Mouse (Mus musculus): ENCODE data around the gene Mrps11. TPM values are rescaled to one million over a fixed set of nuclear protein-coding genes. Genes with fewer than 3 reads are reported as not detected.

Gene Mrps11
- polyA plus RNA-seq, 1 experiment from 2014 or later: 32.1 TPM

DNA sequence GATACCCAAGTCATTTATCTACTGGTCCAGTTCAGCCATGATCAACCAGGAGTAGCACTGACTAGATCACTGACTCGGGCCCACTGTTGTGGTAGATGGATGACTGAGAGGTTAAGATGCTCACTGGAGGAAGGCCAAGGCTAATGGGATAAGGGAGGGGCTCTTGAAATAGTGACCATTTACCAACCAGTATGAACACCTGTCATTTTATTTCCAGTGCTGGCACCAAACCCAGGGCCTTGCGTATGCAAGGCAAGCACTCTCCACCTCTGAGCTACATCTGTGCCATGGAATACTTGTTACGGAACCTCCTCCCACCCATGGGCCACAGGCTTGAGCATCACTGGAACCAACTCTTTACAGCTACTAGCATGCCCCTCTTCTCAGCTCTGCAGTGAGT lies 19.1 kb upstream of the Mrps11 start:
- ATAC-seq (ENCODE audit: low read depth): no peak

DNA sequence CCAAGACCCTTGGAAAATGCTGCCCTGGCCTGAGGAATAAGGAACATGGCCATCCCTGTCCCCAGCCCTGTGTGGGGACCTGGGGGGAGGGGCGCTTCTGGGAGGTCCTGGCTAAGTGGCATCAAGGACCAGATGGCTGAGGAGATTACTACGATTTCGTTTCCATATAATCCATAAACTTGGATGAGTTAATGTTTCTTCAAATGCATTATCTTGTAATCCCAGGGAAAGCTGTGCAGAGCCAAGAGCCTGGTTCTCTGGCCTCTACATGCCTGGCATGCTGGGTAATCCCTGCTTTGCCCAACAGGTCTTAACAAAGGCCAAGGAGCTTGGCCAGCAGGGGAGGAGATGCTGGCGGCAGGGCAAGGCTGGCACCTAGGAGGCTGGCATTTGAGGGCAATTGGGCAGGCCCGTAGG lies 17.7 kb upstream of the Mrps11 start:
- WGBS (ENCODE audit: insufficient replicate concordance): 49% methylated on average over 5 of the region's 5 CpGs
- H3K27me3 ChIP-seq (ENCODE audit: control insufficient read depth, insufficient read depth, low read depth, low read length): no peaks in the 10 kb centered on the region
- H3K4me3 ChIP-seq (ENCODE audit: low read depth, low read length): no peak overlapping the region
- H3K9me3 ChIP-seq (replicated peaks; ENCODE audit: control insufficient read depth, low read length): no peaks in the 10 kb centered on the region
- H3K4me2 ChIP-seq (ENCODE audit: low read depth, low read length): no peak overlapping the region
- no peaks in the 10 kb centered on the region for H3K4me1 ChIP-seq (ENCODE audit: control insufficient read depth, low read depth, low read length)
- no peaks in the 10 kb centered on the region for H3K36me3 ChIP-seq (ENCODE audit: control insufficient read depth, insufficient read depth)
- no peak overlapping the region for H3K9ac ChIP-seq (ENCODE audit: low read depth, low read length)
- H3K27ac ChIP-seq (ENCODE audit: low read length): no peak overlapping the region
- no peak for ATAC-seq (ENCODE audit: low read depth)

More for the DNA sequence above, 19.1 kb upstream of the Mrps11 start:
- H3K9me3 ChIP-seq (replicated peaks; ENCODE audit: control insufficient read depth, low read length): no peaks in the 10 kb centered on the region
- H3K27ac ChIP-seq (ENCODE audit: low read length): no peak overlapping the region
- no peaks in the 10 kb centered on the region for H3K36me3 ChIP-seq (ENCODE audit: control insufficient read depth, insufficient read depth)
- H3K27me3 ChIP-seq (ENCODE audit: control insufficient read depth, insufficient read depth, low read depth, low read length): no peaks in the 10 kb centered on the region
- 66% methylated on average over 3 of the region's 3 CpGs for WGBS (ENCODE audit: insufficient replicate concordance)
- H3K4me1 ChIP-seq (ENCODE audit: control insufficient read depth, low read depth, low read length): no peaks in the 10 kb centered on the region
- H3K4me3 ChIP-seq (ENCODE audit: low read depth, low read length): no peak overlapping the region
- no peak overlapping the region for H3K4me2 ChIP-seq (ENCODE audit: low read depth, low read length)
- no peak overlapping the region for H3K9ac ChIP-seq (ENCODE audit: low read depth, low read length)

DNA sequence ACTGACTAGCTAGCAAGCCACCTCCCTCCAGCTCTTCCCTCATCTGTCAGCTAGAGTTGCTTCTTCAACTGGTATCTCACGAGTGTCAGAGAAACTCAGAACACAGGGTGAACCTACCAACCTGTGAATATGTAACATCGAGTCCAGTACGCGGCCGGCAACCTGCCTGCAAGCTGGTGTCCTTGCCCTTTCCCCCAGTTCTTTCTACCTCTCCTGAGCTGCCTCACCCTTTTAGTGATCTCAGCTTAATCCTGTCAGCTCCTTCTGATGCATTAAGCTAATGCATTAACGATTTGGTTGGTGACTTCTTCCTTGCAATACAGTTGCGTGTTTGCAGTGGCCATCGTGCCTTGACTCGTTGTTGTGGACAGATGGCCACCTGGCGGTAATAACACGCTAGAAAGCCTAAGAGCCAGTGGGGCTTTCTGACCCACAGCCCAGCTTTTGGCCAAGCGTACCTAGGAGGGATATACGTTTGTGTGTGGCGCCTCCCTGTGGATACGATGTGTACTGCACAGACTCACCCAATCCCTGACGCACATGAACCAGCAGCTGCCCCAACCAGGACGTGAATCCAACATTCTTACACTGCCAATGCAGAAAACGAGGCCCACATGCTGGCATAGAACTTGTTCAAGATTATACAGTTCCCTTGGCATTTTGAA lies 16.8 kb upstream of the Mrps11 start:
- no peak for ATAC-seq (ENCODE audit: low read depth)
- 19% methylated on average over 18 of the region's 18 CpGs for WGBS (ENCODE audit: insufficient replicate concordance)
- no peak overlapping the region for H3K9ac ChIP-seq (ENCODE audit: low read depth, low read length)
- no peaks in the 10 kb centered on the region for H3K36me3 ChIP-seq (ENCODE audit: control insufficient read depth, insufficient read depth)
- H3K9me3 ChIP-seq (replicated peaks; ENCODE audit: control insufficient read depth, low read length): no peaks in the 10 kb centered on the region
- no peaks in the 10 kb centered on the region for H3K4me1 ChIP-seq (ENCODE audit: control insufficient read depth, low read depth, low read length)
- H3K27me3 ChIP-seq (ENCODE audit: control insufficient read depth, insufficient read depth, low read depth, low read length): no peaks in the 10 kb centered on the region
- H3K27ac ChIP-seq (ENCODE audit: low read length): no peak overlapping the region
- no peak overlapping the region for H3K4me3 ChIP-seq (ENCODE audit: low read depth, low read length)
- H3K4me2 ChIP-seq (ENCODE audit: low read depth, low read length): no peak overlapping the region

DNA sequence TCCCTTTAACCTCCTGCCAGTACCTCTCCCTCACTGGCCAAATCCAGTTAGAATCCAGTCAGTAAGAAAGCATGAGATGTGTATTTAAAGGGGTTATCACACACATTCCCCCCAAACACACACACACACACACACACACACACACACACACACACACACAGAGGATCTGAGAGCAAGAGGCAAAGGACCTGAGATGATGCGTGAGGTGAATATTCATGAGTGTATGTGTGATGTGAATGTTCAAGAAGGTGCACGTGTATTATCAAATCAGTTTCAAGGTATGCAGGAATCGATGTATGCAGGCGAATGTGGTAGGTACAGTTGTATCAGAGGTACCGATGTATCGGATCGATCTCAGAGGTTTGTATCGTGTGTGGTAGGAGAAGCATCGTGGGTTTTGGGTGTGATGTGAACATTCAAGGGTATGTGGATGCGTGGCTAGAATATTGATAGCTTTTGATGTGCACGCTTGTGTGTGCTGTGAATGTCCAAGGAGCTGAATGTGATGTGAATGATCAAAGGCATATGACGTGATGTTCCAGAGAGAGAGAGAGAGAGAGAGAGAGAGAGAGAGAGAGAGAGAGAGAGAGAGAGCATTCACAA lies 14.9 kb upstream of the Mrps11 start:
- ATAC-seq (ENCODE audit: low read depth): no peak
- Histone ChIP-seq H3K36me3 (ENCODE audit: control insufficient read depth, insufficient read depth) (no peaks in the 10 kb centered on the region), H3K4me3 (ENCODE audit: low read depth, low read length) (no peak overlapping the region), H3K4me1 (ENCODE audit: control insufficient read depth, low read depth, low read length) (no peaks in the 10 kb centered on the region), H3K27me3 (ENCODE audit: control insufficient read depth, insufficient read depth, low read depth, low read length) (no peaks in the 10 kb centered on the region), H3K9ac (ENCODE audit: low read depth, low read length) (no peak overlapping the region), H3K4me2 (ENCODE audit: low read depth, low read length) (no peak overlapping the region), H3K27ac (ENCODE audit: low read length) (no peak overlapping the region), H3K9me3 (replicated peaks; ENCODE audit: control insufficient read depth, low read length) (no peaks in the 10 kb centered on the region)
- WGBS (ENCODE audit: insufficient replicate concordance): 76% methylated on average over 12 of the region's 12 CpGs

DNA sequence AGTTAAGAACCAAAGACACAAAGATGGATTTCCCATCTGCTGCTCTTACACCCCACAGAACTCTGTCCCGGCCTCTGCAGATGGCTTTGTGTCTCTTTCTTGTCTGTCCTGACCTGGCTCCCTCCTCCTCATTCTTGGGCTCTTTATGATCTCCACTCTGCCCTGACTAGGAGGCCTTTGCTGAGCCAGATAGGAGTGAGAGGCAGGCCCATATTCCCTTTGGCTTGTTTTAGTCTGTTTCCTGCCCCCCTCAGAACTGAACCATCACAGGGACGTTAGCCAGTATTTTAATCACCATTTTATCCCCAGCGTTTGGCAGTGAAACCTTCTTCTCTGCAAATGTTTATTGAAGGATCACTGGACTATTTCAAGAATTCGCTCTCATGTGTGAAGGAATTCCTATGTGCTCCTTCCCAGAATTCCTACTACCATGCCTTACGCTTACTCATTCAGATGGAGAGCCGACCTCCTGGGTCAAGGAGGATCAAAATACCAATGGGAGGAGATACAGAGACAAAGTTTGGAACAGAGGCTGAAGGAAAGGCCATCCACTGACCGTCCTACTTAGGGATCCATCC lies 13.8 kb upstream of the Mrps11 start:
- ATAC-seq (ENCODE audit: low read depth): no peak
- H3K4me2 ChIP-seq (ENCODE audit: low read depth, low read length): no peak overlapping the region
- H3K27ac ChIP-seq (ENCODE audit: low read length): no peak overlapping the region
- H3K9ac ChIP-seq (ENCODE audit: low read depth, low read length): no peak overlapping the region
- peaks cover 8% of the 10 kb centered on the region; the same call in 1 of the 2 replicates for H3K36me3 ChIP-seq (ENCODE audit: control insufficient read depth, insufficient read depth)
- no peaks in the 10 kb centered on the region for H3K9me3 ChIP-seq (replicated peaks; ENCODE audit: control insufficient read depth, low read length)
- 52% methylated on average over 7 of the region's 7 CpGs for WGBS (ENCODE audit: insufficient replicate concordance)
- no peaks in the 10 kb centered on the region for H3K27me3 ChIP-seq (ENCODE audit: control insufficient read depth, insufficient read depth, low read depth, low read length)
- no peaks in the 10 kb centered on the region for H3K4me1 ChIP-seq (ENCODE audit: control insufficient read depth, low read depth, low read length)
- H3K4me3 ChIP-seq (ENCODE audit: low read depth, low read length): no peak overlapping the region

DNA sequence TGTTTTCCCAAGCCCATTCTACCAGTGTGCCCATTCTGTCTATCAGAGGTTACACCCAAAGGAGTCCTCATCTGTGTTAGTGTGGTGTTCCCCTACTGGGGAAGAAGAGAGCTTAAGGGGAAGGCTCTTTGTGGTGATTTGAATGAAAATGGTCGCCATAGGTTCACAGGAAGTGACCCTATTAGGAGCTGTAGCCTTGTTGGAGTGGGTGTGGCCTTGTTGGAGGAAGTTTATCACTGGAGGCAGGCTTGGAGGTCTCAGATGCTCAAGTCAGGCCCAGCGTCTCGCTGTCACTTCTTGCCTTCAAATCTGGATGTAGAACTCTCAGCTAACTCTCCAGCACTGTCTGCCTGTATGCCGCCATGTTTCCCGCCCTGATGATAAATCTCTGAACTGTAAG lies 12.0 kb upstream of the Mrps11 start:
- no peak for ATAC-seq (ENCODE audit: low read depth)
- H3K36me3 ChIP-seq (ENCODE audit: control insufficient read depth, insufficient read depth): peaks cover 15% of the 10 kb centered on the region
- H3K9me3 ChIP-seq (replicated peaks; ENCODE audit: control insufficient read depth, low read length): no peaks in the 10 kb centered on the region
- H3K9ac ChIP-seq (ENCODE audit: low read depth, low read length): no peak overlapping the region
- no peak overlapping the region for H3K4me3 ChIP-seq (ENCODE audit: low read depth, low read length)
- 65% methylated on average over 5 of the region's 5 CpGs for WGBS (ENCODE audit: insufficient replicate concordance)
- no peaks in the 10 kb centered on the region for H3K4me1 ChIP-seq (ENCODE audit: control insufficient read depth, low read depth, low read length)
- H3K4me2 ChIP-seq (ENCODE audit: low read depth, low read length): no peak overlapping the region
- no peaks in the 10 kb centered on the region for H3K27me3 ChIP-seq (ENCODE audit: control insufficient read depth, insufficient read depth, low read depth, low read length)
- no peak overlapping the region for H3K27ac ChIP-seq (ENCODE audit: low read length)

DNA sequence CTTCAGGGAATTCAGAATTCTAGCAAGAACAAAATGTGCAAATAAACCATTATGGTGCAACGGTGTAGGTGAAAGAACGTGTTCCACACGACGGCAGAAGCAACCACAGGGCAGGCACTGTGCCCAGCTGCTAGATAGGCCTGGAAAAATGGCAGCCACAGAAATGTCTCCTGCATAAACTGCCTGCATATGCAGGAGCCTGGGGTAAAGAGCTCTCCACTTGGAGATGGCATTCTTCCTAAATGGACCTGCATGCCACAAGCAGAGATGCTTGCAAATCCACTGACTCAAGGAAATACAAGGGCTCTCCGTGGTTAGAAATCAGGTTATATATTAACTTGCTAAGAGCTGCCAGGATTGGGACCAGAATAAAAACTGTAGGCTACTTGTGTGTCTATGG lies 4.2 kb upstream of the Mrps11 start:
- Histone ChIP-seq H3K9me3 (replicated peaks; ENCODE audit: control insufficient read depth, low read length) (no peaks in the 10 kb centered on the region), H3K9ac (ENCODE audit: low read depth, low read length) (no peak overlapping the region), H3K4me1 (ENCODE audit: control insufficient read depth, low read depth, low read length) (peaks cover 8% of the 10 kb centered on the region), H3K36me3 (ENCODE audit: control insufficient read depth, insufficient read depth) (peaks cover 36% of the 10 kb centered on the region), H3K4me2 (ENCODE audit: low read depth, low read length) (no peak overlapping the region), H3K27me3 (ENCODE audit: control insufficient read depth, insufficient read depth, low read depth, low read length) (no peaks in the 10 kb centered on the region), H3K4me3 (ENCODE audit: low read depth, low read length) (no peak overlapping the region), H3K27ac (ENCODE audit: low read length) (no peak overlapping the region)
- 85% methylated on average over 5 of the region's 5 CpGs for WGBS (ENCODE audit: insufficient replicate concordance)
- ATAC-seq (ENCODE audit: low read depth): no peak

DNA sequence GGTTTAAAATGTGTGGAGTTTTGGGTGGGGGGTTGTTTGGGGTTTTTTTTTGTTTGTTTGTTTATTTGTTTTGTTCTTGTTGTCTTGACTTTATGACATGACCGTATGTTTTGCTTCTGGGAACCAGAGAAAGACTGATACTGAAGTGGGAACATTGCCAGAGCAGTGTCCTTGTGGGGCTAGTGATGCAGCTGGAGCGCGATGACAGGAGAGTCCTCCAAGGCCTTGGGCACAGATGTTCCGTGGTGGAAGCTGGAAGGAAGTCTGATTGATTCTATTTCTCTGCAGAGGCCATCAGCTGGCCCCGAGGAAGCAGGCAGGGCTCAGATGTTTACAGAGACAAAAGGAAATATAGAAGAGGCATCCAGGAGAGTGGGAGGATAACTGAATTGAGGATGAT lies 3.0 kb downstream of the Mrps11 start:
- Histone ChIP-seq H3K27me3 (ENCODE audit: control insufficient read depth, insufficient read depth, low read depth, low read length) (no peaks in the 10 kb centered on the region), H3K4me3 (ENCODE audit: low read depth, low read length) (no peak overlapping the region), H3K4me2 (ENCODE audit: low read depth, low read length) (no peak overlapping the region), H3K36me3 (ENCODE audit: control insufficient read depth, insufficient read depth) (peaks cover 14% of the 10 kb centered on the region), H3K9ac (ENCODE audit: low read depth, low read length) (no peak overlapping the region), H3K4me1 (ENCODE audit: control insufficient read depth, low read depth, low read length) (peaks cover 18% of the 10 kb centered on the region), H3K27ac (ENCODE audit: low read length) (no peak overlapping the region), H3K9me3 (replicated peaks; ENCODE audit: control insufficient read depth, low read length) (no peaks in the 10 kb centered on the region)
- ATAC-seq (ENCODE audit: low read depth): no peak
- 73% methylated on average over 5 of the region's 5 CpGs for WGBS (ENCODE audit: insufficient replicate concordance)

DNA sequence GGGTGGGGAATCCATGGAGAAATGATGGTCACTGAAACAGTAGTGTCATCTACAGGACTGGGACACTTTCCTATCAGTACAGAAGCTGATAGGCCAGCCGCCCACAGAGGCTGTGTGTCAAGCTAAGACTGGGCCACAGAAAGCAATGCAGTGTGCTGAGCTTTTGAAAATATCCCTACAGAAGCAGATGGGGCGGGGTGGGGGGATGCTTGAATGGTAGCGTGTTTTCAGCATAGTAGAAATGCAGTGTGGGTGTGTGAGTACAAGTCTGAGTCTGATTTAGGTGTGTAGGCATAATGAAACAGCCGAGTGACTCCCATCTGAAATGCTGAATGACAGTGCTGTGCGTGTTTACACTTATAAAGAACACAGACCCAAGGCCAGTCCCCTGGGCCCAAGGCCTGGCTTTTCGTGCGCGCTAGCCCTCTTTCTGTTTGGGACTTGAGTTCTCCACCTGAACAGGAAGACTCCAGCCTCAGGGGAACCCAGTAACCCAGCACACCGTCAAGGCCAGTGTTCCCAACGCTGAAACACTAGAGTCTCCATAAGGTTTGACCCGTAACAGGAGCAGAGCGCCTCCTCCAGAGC lies 5.0 kb downstream of the Mrps11 start:
- Histone ChIP-seq H3K9ac (ENCODE audit: low read depth, low read length) (no peak overlapping the region), H3K4me1 (ENCODE audit: control insufficient read depth, low read depth, low read length) (peaks cover 12% of the 10 kb centered on the region), H3K4me3 (ENCODE audit: low read depth, low read length) (no peak overlapping the region), H3K27me3 (ENCODE audit: control insufficient read depth, insufficient read depth, low read depth, low read length) (no peaks in the 10 kb centered on the region), H3K9me3 (replicated peaks; ENCODE audit: control insufficient read depth, low read length) (no peaks in the 10 kb centered on the region), H3K27ac (ENCODE audit: low read length) (no peak overlapping the region), H3K4me2 (ENCODE audit: low read depth, low read length) (no peak overlapping the region), H3K36me3 (ENCODE audit: control insufficient read depth, insufficient read depth) (peaks cover 24% of the 10 kb centered on the region)
- 79% methylated on average over 12 of the region's 12 CpGs for WGBS (ENCODE audit: insufficient replicate concordance)
- ATAC-seq (ENCODE audit: low read depth): no peak
